ENCODE assay signal across 8 mouse cellular contexts in genomic region chr1:126726400-126727055, GRCm38 (mm10).
DNase-seq lines count a peak whose midpoint lies in the region; ATAC-seq and TF ChIP-seq lines count a peak whose summit lies in the region.
"Had no signal": no experiment of that assay in that cellular context is flagged by ENCODE, and none has a peak within 500 bp of the region (broad histone marks: within the 10 kb centered on the region; RNA-seq: fewer than 3 reads in every experiment).

No protein-coding gene starts in this region.

- no peak for TF ChIP-seq POLR2A in brain, embryonic 14.5 days (IDR thresholded peaks at IDR 0.05; ENCODE audit: borderline replicate concordance, extremely low read depth, insufficient read depth, insufficient read length, poor library complexity, severe bottlenecking)

- TF ChIP-seq CTCF in brain, embryonic 14.5 days (IDR thresholded peaks at IDR 0.05; ENCODE audit: borderline replicate concordance, extremely low read depth, insufficient read depth, insufficient read length): peak; percentile 55; the same call in 1 of the 2 replicates
- TF ChIP-seq CTCF in liver, postnatal 0 days (IDR thresholded peaks at IDR 0.05; ENCODE audit: low read depth): peak; percentile 50

- peaks cover 27% of the 10 kb centered on the region for H3K4me1 ChIP-seq in forebrain, embryonic 12.5 days
- no peaks in the 10 kb centered on the region for H3K4me1 ChIP-seq in liver, postnatal 0 days (ENCODE audit: insufficient read depth)

- peak; percentile 58; the same call in 1 of the 2 replicates for ATAC-seq in forebrain, embryonic 12.5 days (ENCODE audit: low FRiP score)
- ATAC-seq in liver, postnatal 0 days: no peak

- H3K4me3 ChIP-seq in forebrain, embryonic 12.5 days (replicated peaks): no peak overlapping the region
- no peak overlapping the region for H3K4me3 ChIP-seq in liver, postnatal 0 days (ENCODE audit: low read depth, low read length)

- H3K4me2 ChIP-seq in forebrain, embryonic 12.5 days: no peak overlapping the region
- H3K4me2 ChIP-seq in liver, postnatal 0 days (ENCODE audit: low read depth, low read length): no peak overlapping the region

- H3K9ac ChIP-seq in forebrain, embryonic 12.5 days: no peak overlapping the region
- no peak overlapping the region for H3K9ac ChIP-seq in liver, postnatal 0 days (replicated peaks)

- intact Hi-C loops in left cerebral cortex, postnatal 10 days (cut with DNase I): no loop called here

- 42% methylated on average over 6 of the region's 6 CpGs for WGBS in forebrain, embryonic 12.5 days
- 61% methylated on average over 6 of the region's 6 CpGs for WGBS in liver, postnatal 0 days (ENCODE audit: insufficient replicate concordance)

- no peak overlapping the region for H3K27ac ChIP-seq in forebrain, embryonic 12.5 days
- no peak overlapping the region for H3K27ac ChIP-seq in liver, postnatal 0 days (ENCODE audit: low read depth)
- H3K27ac ChIP-seq: macrophage had no signal

- peak; percentile 17 to 24 for DNase-seq in left cerebral cortex, postnatal 10 days (ENCODE audit: extremely low spot score in 1 of 2, low spot score in 2 of 2)
- DNase-seq in left cerebral cortex, adult 8-10 months (ENCODE audit: low spot score in 2 of 2): no peak
- DNase-seq in brain, embryonic 14.5 days (ENCODE audit: low read depth): peak; percentile 88
- DNase-seq in liver, postnatal 0 days: no peak
- DNase-seq in spleen, postnatal 36 days (ENCODE audit: low spot score in 2 of 2): no peak
- DNase-seq in spleen, postnatal 10 days (ENCODE audit: low spot score in 2 of 2): no peak

- no peaks in the 10 kb centered on the region for H3K27me3 ChIP-seq in forebrain, embryonic 12.5 days
- H3K27me3 ChIP-seq in liver, postnatal 0 days (ENCODE audit: insufficient read depth, low read length): no peaks in the 10 kb centered on the region

- no peaks in the 10 kb centered on the region for H3K9me3 ChIP-seq in forebrain, embryonic 12.5 days
- no peaks in the 10 kb centered on the region for H3K9me3 ChIP-seq in liver, postnatal 0 days (ENCODE audit: low read length)

- no peak for TF ChIP-seq EP300 in liver, postnatal 0 days (IDR thresholded peaks at IDR 0.05; ENCODE audit: low read depth)

- no peaks in the 10 kb centered on the region for H3K36me3 ChIP-seq in forebrain, embryonic 12.5 days (replicated peaks)
- no peaks in the 10 kb centered on the region for H3K36me3 ChIP-seq in liver, postnatal 0 days (replicated peaks; ENCODE audit: insufficient read depth, low read length)

Comparison
In these comparisons a context has a peak if more than half of its experiments do, and no peak if none do; other contexts are left out.
1. DNase-seq: peak in left cerebral cortex, postnatal 10 days (2 of 2) and brain, embryonic 14.5 days (single experiment); none in left cerebral cortex, adult 8-10 months (0 of 2), liver, postnatal 0 days (single experiment), spleen, postnatal 36 days (0 of 2) and spleen, postnatal 10 days (0 of 2).